Comparison of ENCODE assay signal across 17 mouse cellular contexts in genomic region chr7:112647417-112647816, GRCm38 (mm10). TPM values are rescaled to one million over a fixed set of nuclear protein-coding genes. Genes with fewer than 3 reads are reported as not detected.
"Had no signal": no experiment of that assay in that cellular context is flagged by ENCODE, and none has a peak within 500 bp of the region (broad histone marks: within the 10 kb centered on the region; RNA-seq: fewer than 3 reads in every experiment).

No protein-coding gene starts in this region.

- H3K27ac ChIP-seq: layer of hippocampus, adult 2 months; liver, embryonic 12.5 days; liver, embryonic 15.5 days; midbrain, embryonic 10.5 days; midbrain, embryonic 13.5 days; stomach, embryonic 15.5 days had no signal

- H3K9ac ChIP-seq: liver, embryonic 12.5 days; liver, embryonic 15.5 days; midbrain, embryonic 13.5 days; stomach, embryonic 15.5 days had no signal

- H3K4me2 ChIP-seq: liver, embryonic 12.5 days; liver, embryonic 15.5 days; midbrain, embryonic 13.5 days; stomach, embryonic 15.5 days had no signal

- DNase-seq: kidney, adult 18-20 months; kidney, adult 9 months; kidney, postnatal 14 days; kidney, postnatal 4 days; layer of hippocampus, adult 9-11 months; right cerebral cortex, adult 18-20 months; right cerebral cortex, postnatal 14 days; spleen, adult 18-20 months; thymus, postnatal 25 days had no signal

- H3K4me3 ChIP-seq: layer of hippocampus, adult 2 months; liver, embryonic 12.5 days; liver, embryonic 15.5 days; megakaryocyte, embryonic 14.5 days; midbrain, embryonic 10.5 days; midbrain, embryonic 13.5 days; stomach, embryonic 15.5 days had no signal

- H3K9me3 ChIP-seq: liver, embryonic 12.5 days; liver, embryonic 15.5 days; midbrain, embryonic 10.5 days; midbrain, embryonic 13.5 days; stomach, embryonic 15.5 days had no signal

- H3K27me3 ChIP-seq: liver, embryonic 12.5 days; liver, embryonic 15.5 days; megakaryocyte, embryonic 14.5 days; midbrain, embryonic 13.5 days; stomach, embryonic 15.5 days had no signal

- H3K36me3 ChIP-seq: liver, embryonic 12.5 days; liver, embryonic 15.5 days; midbrain, embryonic 10.5 days; midbrain, embryonic 13.5 days; stomach, embryonic 15.5 days had no signal

- H3K4me1 ChIP-seq: liver, embryonic 15.5 days; midbrain, embryonic 10.5 days; midbrain, embryonic 13.5 days; stomach, embryonic 15.5 days had no signal

RNA-seq across cellular contexts. Expression of gene Tead1, which starts 31.7 kb away (rescaled TPM):
- total RNA-seq: monocyte, adult 5-6 weeks had no signal
